Mouse (Mus musculus) kidney, embryonic 14.5 days (tissue): ENCODE results near the gene Cfb. TPM values are rescaled to one million over a fixed set of nuclear protein-coding genes. Genes with fewer than 3 reads are reported as not detected.
A peak's percentile ranks its signal among the peaks of the same experiment; 100 is the strongest.

Experiments used
- ATAC-seq: fragments of 200-750 bp; cut with Nextera tagmentation; 2 replicates; pipeline ENCODE4 v1.8.0; 2017; ENCODE audit warnings: moderate number of reproducible peaks, mild to moderate bottlenecking, moderate TSS enrichment, moderate library complexity; ENCODE audit not compliant: low FRiP score, low TSS enrichment
- H3K27ac ChIP-seq: fragments of 300-500 bp; sonication (generic); 2 replicates; pipeline ENCODE4 v1.5.1; 2014; ENCODE audit warnings: low read depth, mild to moderate bottlenecking, low read length, moderate library complexity, mixed read lengths
- H3K27me3 ChIP-seq: fragments of 300-500 bp; sonication (generic); 2 replicates; pipeline ENCODE4 v1.6.1; 2014; ENCODE audit warnings: mild to moderate bottlenecking, low read length; ENCODE audit not compliant: control insufficient read depth, insufficient read depth
- H3K36me3 ChIP-seq: fragments of 300-500 bp; sonication (generic); 2 replicates; pipeline ENCODE4 v1.6.1; 2014; ENCODE audit warnings: low read length, mixed read lengths; ENCODE audit not compliant: control insufficient read depth, insufficient read depth
- H3K4me1 ChIP-seq: fragments of 300-500 bp; sonication (generic); 2 replicates; pipeline ENCODE4 v1.6.1; 2014; ENCODE audit warnings: low read length, mixed read lengths; ENCODE audit not compliant: control insufficient read depth, insufficient read depth
- H3K4me2 ChIP-seq: fragments of 300-500 bp; sonication (generic); replicated peaks from 2 replicates; pipeline ENCODE4 v1.6.1; 2014; ENCODE audit warnings: low read depth, mild to moderate bottlenecking, low read length
- H3K4me3 ChIP-seq: fragments of 300-500 bp; sonication (generic); 2 replicates; pipeline ENCODE4 v1.5.1; 2014; ENCODE audit warnings: mild to moderate bottlenecking, low read length
- H3K9ac ChIP-seq: fragments of 300-500 bp; sonication (generic); 2 replicates; pipeline ENCODE4 v1.6.1; 2014; ENCODE audit warnings: low read depth, mild to moderate bottlenecking, low read length, moderate library complexity
- H3K9me3 ChIP-seq: fragments of 300-500 bp; sonication (generic); 2 replicates; pipeline ENCODE4 v1.6.1; 2016; ENCODE audit warnings: low read length; ENCODE audit not compliant: control insufficient read depth
- WGBS: fragments of 180-500 bp; shearing (Covaris S2); extraction: QIAGEN DNeasy Blood & Tissue Kit; methylation state at CpG from one replicate; pipeline ENCODE4 v1.1.7; 2014; 5-methylcytosine and 5-hydroxymethylcytosine counted together
- polyA plus RNA-seq: library from polyadenylated mRNA; unstranded; fragments of >200 nt; fragmentation: Nextera tagmentation; extraction: Ambion mirVana; gene quantifications from 2 replicates; pipeline ENCODE4 v1.2.1, GENCODE M21; 2014

Cfb gene
- polyA plus RNA-seq, 1 experiment from 2014 or later, result 5.4 TPM

DNA sequence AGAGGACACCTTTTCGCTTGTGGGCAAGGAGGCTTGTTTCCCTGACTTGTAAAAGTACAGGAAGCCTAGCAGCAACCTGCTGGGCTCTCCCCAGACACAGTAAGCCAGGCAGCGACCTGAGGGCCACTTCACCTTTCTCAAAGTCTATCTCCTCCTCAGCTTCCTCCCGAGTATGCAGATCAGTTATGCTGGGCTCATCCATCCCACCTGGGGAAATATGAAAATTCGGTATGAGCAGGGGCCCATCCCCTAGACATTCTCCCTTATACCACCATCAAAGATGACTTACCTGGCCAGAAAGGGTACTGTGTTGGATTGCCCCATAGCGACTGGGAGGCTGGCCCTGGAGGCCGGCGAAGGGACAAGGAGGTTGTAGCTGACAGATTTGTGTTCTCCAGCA is 14.7 kb downstream of the Cfb start:
- Histone ChIP-seq H3K27ac (no peak overlapping the region), H3K4me1 (peaks cover 13% of the 10 kb centered on the region), H3K4me3 (no peak overlapping the region), H3K27me3 (no peaks in the 10 kb centered on the region), H3K36me3 (peaks cover 53% of the 10 kb centered on the region), H3K9ac (no peak overlapping the region), H3K4me2 (no peak overlapping the region), H3K9me3 (no peaks in the 10 kb centered on the region)
- no peak for ATAC-seq
- WGBS, result 96% methylated on average over 7 of the region's 7 CpGs

DNA sequence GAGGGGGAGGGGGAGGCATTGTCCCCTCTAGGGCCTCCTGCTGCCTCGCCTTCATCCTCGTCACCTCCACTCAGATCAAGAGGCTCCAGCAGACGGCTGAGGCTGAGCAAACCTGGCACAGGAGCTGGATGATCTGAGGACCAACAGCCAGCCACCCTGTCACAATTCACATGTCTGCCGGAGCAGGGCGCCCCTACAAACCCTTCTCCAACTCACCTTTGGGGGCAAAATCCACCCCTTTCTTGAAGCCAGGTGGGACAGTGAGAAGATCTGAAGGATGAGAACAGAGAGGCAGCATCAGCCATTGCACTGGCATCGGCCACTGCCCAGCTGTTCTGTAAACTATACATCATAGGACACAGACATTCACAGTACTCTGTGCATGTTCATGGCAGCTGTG is 15.1 kb downstream of the Cfb start:
- H3K27me3 ChIP-seq, result no peaks in the 10 kb centered on the region
- H3K27ac ChIP-seq, result no peak overlapping the region
- no peak overlapping the region for H3K4me3 ChIP-seq
- no peaks in the 10 kb centered on the region for H3K9me3 ChIP-seq
- no peak overlapping the region for H3K4me2 ChIP-seq
- WGBS, result 89% methylated on average over 6 of the region's 6 CpGs
- H3K9ac ChIP-seq, result no peak overlapping the region
- peaks cover 53% of the 10 kb centered on the region for H3K36me3 ChIP-seq
- ATAC-seq, result no peak
- H3K4me1 ChIP-seq, result peaks cover 13% of the 10 kb centered on the region

DNA sequence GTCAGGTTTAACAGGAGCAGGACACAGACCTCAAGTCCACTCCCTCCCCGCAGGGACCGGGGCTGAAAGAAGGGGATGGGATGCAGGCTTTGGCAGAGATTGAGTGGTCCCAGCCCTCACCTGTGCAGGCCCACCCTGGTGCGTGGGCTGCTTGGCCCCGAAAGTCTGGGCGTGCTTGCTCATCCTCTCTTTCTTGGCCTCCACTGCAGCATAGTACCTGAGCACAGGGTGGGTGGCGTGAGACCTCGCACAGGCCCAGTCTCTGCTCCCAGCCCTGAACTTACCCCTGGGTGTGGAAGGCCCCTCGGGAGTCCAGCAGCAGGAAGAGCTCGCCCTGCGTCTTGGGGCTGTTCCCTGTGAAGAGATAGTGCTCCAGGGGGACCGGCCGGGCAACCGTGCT is 17.4 kb downstream of the Cfb start:
- no peak overlapping the region for H3K4me2 ChIP-seq
- no peaks in the 10 kb centered on the region for H3K27me3 ChIP-seq
- ATAC-seq, result no peak
- H3K9ac ChIP-seq, result no peak overlapping the region
- H3K27ac ChIP-seq, result no peak overlapping the region
- peaks cover 4% of the 10 kb centered on the region; the same call in 1 of the 2 replicates for H3K4me1 ChIP-seq
- no peaks in the 10 kb centered on the region for H3K9me3 ChIP-seq
- peaks cover 74% of the 10 kb centered on the region for H3K36me3 ChIP-seq
- WGBS, result 92% methylated on average over 13 of the region's 13 CpGs
- no peak overlapping the region for H3K4me3 ChIP-seq

DNA sequence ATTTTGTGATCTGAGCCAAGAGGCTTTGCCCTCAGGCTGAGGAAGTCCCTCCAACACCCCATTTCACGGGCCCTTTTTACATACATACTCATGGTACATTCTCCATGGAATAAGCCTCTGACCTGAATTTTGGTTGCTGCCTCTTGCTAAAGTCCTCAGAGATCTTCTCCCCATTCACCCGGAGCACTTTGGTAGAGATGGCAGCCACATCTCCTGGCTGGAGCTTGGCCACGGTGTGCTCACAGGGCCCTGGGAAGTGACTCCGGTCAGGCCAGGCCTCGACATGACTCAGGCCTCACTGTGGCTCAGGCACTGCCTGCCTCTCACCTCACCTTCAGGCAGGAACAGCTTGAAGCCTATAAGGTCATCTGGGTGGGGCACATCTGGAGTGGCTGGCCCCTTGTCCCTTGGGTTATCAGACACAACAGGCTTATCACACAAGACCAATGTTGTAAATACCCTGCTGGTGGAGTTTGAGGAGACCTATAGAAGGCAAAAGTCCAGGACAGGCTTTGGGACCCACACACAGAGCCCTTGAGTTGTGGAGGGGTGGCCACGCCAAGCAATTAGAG is 21.5 kb downstream of the Cfb start:
- H3K27me3 ChIP-seq, result no peaks in the 10 kb centered on the region
- no peaks in the 10 kb centered on the region for H3K9me3 ChIP-seq
- no peak overlapping the region for H3K9ac ChIP-seq
- H3K4me1 ChIP-seq, result peaks cover 12% of the 10 kb centered on the region
- ATAC-seq, result no peak
- no peak overlapping the region for H3K27ac ChIP-seq
- peaks cover 66% of the 10 kb centered on the region for H3K36me3 ChIP-seq
- WGBS, result 86% methylated on average over 6 of the region's 6 CpGs
- no peak overlapping the region for H3K4me2 ChIP-seq
- no peak overlapping the region for H3K4me3 ChIP-seq

DNA sequence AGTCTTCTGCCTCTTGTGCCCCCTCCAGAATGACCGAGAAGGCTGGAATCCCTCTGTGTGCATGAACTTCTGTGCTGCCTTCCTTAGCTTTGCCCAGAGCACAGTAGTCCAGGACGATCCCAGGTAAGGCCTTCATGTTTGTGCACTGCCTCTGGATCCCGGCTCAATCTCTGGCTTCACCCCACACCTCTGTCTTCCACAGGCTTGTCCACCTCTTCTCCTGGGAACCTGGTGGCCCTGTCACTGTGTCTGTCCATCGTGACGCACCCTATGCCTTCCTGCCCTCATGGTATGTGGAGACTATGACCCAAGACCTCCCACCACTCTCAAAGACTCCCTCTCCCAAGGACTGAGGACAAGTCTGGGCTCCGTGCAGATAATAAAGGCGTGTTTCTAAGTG is 23.5 kb downstream of the Cfb start:
- Histone ChIP-seq H3K4me1 (peaks cover 16% of the 10 kb centered on the region), H3K27me3 (no peaks in the 10 kb centered on the region), H3K36me3 (peaks cover 45% of the 10 kb centered on the region), H3K9ac (no peak overlapping the region), H3K4me3 (no peak overlapping the region), H3K27ac (no peak overlapping the region), H3K9me3 (no peaks in the 10 kb centered on the region), H3K4me2 (no peak overlapping the region)
- ATAC-seq, result no peak
- 90% methylated on average over 7 of the region's 7 CpGs for WGBS

DNA sequence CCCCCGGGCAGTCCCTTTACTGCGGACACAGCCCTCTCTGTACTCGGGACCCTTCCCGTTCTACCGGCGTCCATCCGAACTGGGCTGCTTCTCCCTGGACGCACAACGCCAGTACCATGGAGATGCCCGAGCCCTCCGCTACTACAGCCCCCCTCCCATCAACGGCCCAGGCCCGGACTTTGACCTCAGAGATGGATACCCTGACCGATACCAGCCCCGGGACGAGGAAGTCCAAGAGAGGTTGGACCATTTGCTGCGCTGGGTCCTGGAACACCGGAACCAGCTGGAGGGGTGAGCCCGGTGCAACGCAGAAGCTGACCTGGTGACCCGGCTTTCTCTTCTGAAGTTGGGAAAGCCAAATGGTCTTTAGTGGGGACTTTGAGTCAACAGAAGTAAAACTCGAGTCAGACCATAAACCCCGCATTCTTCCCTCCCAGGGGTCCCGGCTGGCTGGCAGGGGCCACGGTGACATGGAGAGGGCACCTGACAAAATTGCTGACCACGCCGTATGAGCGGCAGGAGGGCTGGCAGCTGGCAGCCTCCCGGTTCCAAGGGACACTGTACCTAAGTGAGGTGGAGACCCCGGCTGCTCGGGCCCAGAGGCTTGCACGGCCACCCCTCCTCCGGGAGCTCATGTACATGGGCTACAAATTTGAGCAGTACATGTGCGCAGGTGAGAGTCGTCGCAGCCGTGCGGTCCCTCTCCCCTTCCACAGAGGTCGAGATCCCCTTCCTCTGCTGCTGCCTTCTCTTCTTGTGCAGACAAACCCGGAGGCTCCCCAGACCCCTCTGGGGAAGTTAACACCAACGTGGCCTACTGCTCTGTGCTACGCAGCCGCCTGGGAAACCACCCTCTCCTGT is 24.6 kb downstream of the Cfb start:
- Histone ChIP-seq H3K36me3 (peaks cover 41% of the 10 kb centered on the region), H3K4me2 (peak overlapping the region; percentile 96), H3K9ac (peak overlapping the region; percentile 61), H3K27me3 (no peaks in the 10 kb centered on the region), H3K4me1 (peaks cover 16% of the 10 kb centered on the region), H3K9me3 (no peaks in the 10 kb centered on the region), H3K27ac (0 out of 2 replicates have a peak overlapping the region, but pooled peaks have one; percentile 20), H3K4me3 (peak overlapping the region; percentile 88)
- ATAC-seq, result peak; percentile 8
- 24% methylated on average over 43 of the region's 43 CpGs for WGBS

DNA sequence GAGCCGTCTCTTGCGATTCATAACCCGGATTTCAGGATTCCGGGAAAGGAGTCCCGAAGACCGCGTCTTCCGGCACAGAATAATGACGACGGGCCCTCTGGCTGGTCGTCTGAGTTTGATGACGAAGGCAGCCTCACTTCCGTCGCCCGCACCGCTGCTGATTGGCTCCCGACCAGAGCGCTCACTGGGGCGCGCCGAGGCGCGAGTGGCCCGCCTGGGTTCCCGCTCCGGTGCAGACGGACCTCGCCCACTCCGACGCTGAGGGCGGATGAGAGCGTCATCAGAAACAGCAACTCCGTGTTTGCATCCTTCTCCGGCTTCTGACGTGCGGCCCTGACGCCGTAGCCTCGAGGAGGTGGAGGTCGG is 25.5 kb downstream of the Cfb start, which contains the start of the genes Stk19 and Dxo:
TSS of gene Stk19 (minus strand) at position 90 of the 366 bp plus-strand sequence.
TSS of gene Dxo (plus strand) at position 164 of the 366 bp plus-strand sequence.
- peak within 1 kb of the TSS; percentile 88 for H3K4me3 ChIP-seq
- H3K27me3 ChIP-seq, result no peaks in the 10 kb centered on the region
- peak; percentile 94 for ATAC-seq
- H3K4me1 ChIP-seq, result peaks cover 16% of the 10 kb centered on the region
- H3K36me3 ChIP-seq, result peaks cover 32% of the 10 kb centered on the region
- H3K4me2 ChIP-seq, result peak within 1 kb of the TSS; percentile 96
- WGBS, result under 1% methylated on average over 40 of the region's 40 CpGs
- peak within 1 kb of the TSS; percentile 20; the same call in 1 of the 2 replicates for H3K27ac ChIP-seq
- H3K9ac ChIP-seq, result peak within 1 kb of the TSS; percentile 61
- H3K9me3 ChIP-seq, result no peaks in the 10 kb centered on the region

DNA sequence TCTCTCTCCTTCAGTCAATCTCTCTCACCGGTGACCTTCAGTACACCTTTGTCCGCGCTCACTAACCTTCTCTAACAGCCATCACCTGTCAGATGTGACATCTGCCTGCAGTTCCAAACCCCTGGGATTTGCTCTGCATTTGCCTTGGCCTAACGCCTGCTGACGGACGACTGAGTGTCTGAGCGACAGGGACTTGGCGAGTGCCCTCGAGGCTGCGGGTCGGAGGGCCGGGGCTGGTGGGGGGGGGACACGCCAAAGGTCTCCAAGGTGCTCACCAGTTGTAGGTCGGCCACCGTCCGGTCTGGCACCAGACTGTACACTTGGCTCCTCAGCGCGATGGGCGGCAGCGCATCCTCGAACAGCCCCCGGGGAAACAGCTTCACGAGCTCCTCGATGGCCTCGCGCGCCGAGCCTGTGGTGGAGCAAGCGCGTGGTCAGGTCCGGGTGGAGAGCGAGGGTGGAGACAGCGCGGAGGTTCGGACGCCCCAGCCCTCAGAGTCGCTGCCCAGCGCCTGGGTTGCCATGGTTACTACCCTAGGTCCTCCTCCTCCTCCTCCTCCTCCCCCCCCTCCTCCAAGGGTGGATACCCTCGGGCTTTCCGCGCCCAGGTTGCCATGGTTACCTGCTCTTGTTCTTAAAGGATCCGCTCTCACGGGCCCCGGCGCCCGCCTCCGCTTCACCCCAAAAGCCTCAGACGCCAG is 26.0 kb downstream of the Cfb start:
- Histone ChIP-seq H3K4me1 (peaks cover 16% of the 10 kb centered on the region), H3K4me3 (peak overlapping the region; percentile 88), H3K27ac (no peak overlapping the region), H3K9me3 (no peaks in the 10 kb centered on the region), H3K9ac (peak overlapping the region; percentile 61), H3K36me3 (peaks cover 29% of the 10 kb centered on the region), H3K27me3 (no peaks in the 10 kb centered on the region), H3K4me2 (peak overlapping the region; percentile 96)
- peak; percentile 79 for ATAC-seq
- 5% methylated on average over 43 of the region's 48 CpGs for WGBS
